Mouse (Mus musculus): ENCODE measurements around the gene Ddx47.

DNA sequence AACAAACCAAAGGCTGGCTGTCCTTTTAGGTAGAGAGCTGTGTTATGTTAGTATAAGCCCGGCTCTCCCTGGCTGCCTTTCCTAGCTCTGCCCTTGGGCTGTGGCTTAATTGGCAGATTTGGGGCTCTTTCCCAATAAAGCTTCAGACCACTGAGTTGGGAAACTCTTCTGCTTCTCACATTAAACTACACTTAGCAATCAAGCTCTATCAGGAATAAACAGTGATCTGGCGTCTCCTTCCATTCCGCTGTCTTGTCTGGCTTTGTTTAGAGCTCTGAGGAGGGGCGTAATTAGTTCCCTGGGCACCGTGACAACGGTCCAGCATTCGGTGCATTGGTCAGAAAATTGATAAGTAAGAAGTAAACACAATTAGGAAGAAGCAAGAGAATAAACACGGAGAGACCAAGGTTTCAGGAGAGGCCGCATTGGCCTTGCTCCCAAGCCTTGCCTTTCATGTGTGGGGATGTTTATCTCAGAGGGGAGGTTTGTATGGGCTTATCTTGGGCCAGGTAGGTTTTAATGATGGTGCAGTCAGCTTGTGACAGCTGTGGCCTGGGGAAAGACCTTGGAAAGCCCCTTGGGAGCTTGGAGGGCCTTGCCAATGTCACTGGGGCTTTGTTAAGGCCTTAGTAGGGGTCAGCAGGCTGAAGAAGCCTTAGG is 49.4 kb upstream of the Ddx47 start:
- no peak for TF ChIP-seq CTCF (IDR thresholded peaks at IDR 0.05; ENCODE audit: borderline replicate concordance, control insufficient read depth, extremely low read depth, insufficient read depth, low read length, poor library complexity)
- no peak for TF ChIP-seq POLR2A (IDR thresholded peaks at IDR 0.05; ENCODE audit: control insufficient read depth, extremely low read depth, insufficient read depth, low read length, poor library complexity)

Measured in thymus, adult 2 months (tissue).